Mouse (Mus musculus): ENCODE measurements around the gene Impdh1. TPM values are rescaled to one million over a fixed set of nuclear protein-coding genes. Genes with fewer than 3 reads are reported as not detected.

The Impdh1 gene
- polyA plus RNA-seq, 1 experiment from 2014 or later: 34.5 TPM

- 87% methylated on average over 14 of the region's 14 CpGs for WGBS
- Histone ChIP-seq H3K36me3 (ENCODE audit: control insufficient read depth, insufficient read depth, low read length) (no peaks in the 10 kb centered on the region), H3K27me3 (replicated peaks; ENCODE audit: control insufficient read depth, insufficient read depth, low read length) (no peaks in the 10 kb centered on the region), H3K27ac (ENCODE audit: low read depth, low read length) (no peak overlapping the region), H3K4me1 (ENCODE audit: control insufficient read depth, insufficient read depth, low read length) (no peaks in the 10 kb centered on the region), H3K4me2 (ENCODE audit: low read length) (no peak overlapping the region), H3K4me3 (ENCODE audit: low read depth, low read length) (no peak overlapping the region), H3K9ac (ENCODE audit: low read length) (no peak overlapping the region), H3K9me3 (replicated peaks; ENCODE audit: control insufficient read depth, low read length) (no peaks in the 10 kb centered on the region)
- no peak for DNase-seq (ENCODE audit: low spot score)
- ATAC-seq: no peak
Observed at GRCm38 (mm10) chr6:29245272-29246120, 29.3 kb upstream of the Impdh1 start.

- H3K9me3 ChIP-seq (replicated peaks; ENCODE audit: control insufficient read depth, low read length): no peaks in the 10 kb centered on the region
- no peak overlapping the region for H3K4me2 ChIP-seq (ENCODE audit: low read length)
- DNase-seq (ENCODE audit: low spot score) (peak; percentile 17), ATAC-seq (no peak)
- no peak overlapping the region for H3K27ac ChIP-seq (ENCODE audit: low read depth, low read length)
- no peak overlapping the region for H3K4me3 ChIP-seq (ENCODE audit: low read depth, low read length)
- H3K36me3 ChIP-seq (ENCODE audit: control insufficient read depth, insufficient read depth, low read length): no peaks in the 10 kb centered on the region
- H3K4me1 ChIP-seq (ENCODE audit: control insufficient read depth, insufficient read depth, low read length): no peaks in the 10 kb centered on the region
- no peak overlapping the region for H3K9ac ChIP-seq (ENCODE audit: low read length)
- H3K27me3 ChIP-seq (replicated peaks; ENCODE audit: control insufficient read depth, insufficient read depth, low read length): no peaks in the 10 kb centered on the region
- WGBS: 56% methylated on average over 1 of the region's 1 CpGs
Observed at GRCm38 (mm10) chr6:29242265-29242664, 26.1 kb upstream of the Impdh1 start.

GRCm38 (mm10) chr6:29241697-29242096 is 25.5 kb upstream of the Impdh1 start:
- WGBS: 45% methylated on average over 2 of the region's 2 CpGs
- no peaks in the 10 kb centered on the region for H3K4me1 ChIP-seq (ENCODE audit: control insufficient read depth, insufficient read depth, low read length)
- ATAC-seq (no peak), DNase-seq (ENCODE audit: low spot score) (no peak)
- H3K36me3 ChIP-seq (ENCODE audit: control insufficient read depth, insufficient read depth, low read length): no peaks in the 10 kb centered on the region
- H3K4me3 ChIP-seq (ENCODE audit: low read depth, low read length): no peak overlapping the region
- H3K9me3 ChIP-seq (replicated peaks; ENCODE audit: control insufficient read depth, low read length): no peaks in the 10 kb centered on the region
- no peaks in the 10 kb centered on the region for H3K27me3 ChIP-seq (replicated peaks; ENCODE audit: control insufficient read depth, insufficient read depth, low read length)
- H3K4me2 ChIP-seq (ENCODE audit: low read length): no peak overlapping the region
- H3K9ac ChIP-seq (ENCODE audit: low read length): no peak overlapping the region
- H3K27ac ChIP-seq (ENCODE audit: low read depth, low read length): no peak overlapping the region

- DNase-seq (ENCODE audit: low spot score) (peak; percentile 59), ATAC-seq (no peak)
- H3K4me1 ChIP-seq (ENCODE audit: control insufficient read depth, insufficient read depth, low read length): no peaks in the 10 kb centered on the region
- no peaks in the 10 kb centered on the region for H3K9me3 ChIP-seq (replicated peaks; ENCODE audit: control insufficient read depth, low read length)
- H3K36me3 ChIP-seq (ENCODE audit: control insufficient read depth, insufficient read depth, low read length): no peaks in the 10 kb centered on the region
- no peak overlapping the region for H3K4me2 ChIP-seq (ENCODE audit: low read length)
- no peaks in the 10 kb centered on the region for H3K27me3 ChIP-seq (replicated peaks; ENCODE audit: control insufficient read depth, insufficient read depth, low read length)
- 45% methylated on average over 2 of the region's 2 CpGs for WGBS
- H3K4me3 ChIP-seq (ENCODE audit: low read depth, low read length): no peak overlapping the region
- H3K9ac ChIP-seq (ENCODE audit: low read length): no peak overlapping the region
- no peak overlapping the region for H3K27ac ChIP-seq (ENCODE audit: low read depth, low read length)
Observed at GRCm38 (mm10) chr6:29240806-29241205, 24.6 kb upstream of the Impdh1 start.

- WGBS: 51% methylated on average over 8 of the region's 8 CpGs
- Histone ChIP-seq H3K9ac (ENCODE audit: low read length) (no peak overlapping the region), H3K27me3 (replicated peaks; ENCODE audit: control insufficient read depth, insufficient read depth, low read length) (no peaks in the 10 kb centered on the region), H3K36me3 (ENCODE audit: control insufficient read depth, insufficient read depth, low read length) (no peaks in the 10 kb centered on the region), H3K4me1 (ENCODE audit: control insufficient read depth, insufficient read depth, low read length) (no peaks in the 10 kb centered on the region), H3K4me2 (ENCODE audit: low read length) (no peak overlapping the region), H3K4me3 (ENCODE audit: low read depth, low read length) (no peak overlapping the region), H3K27ac (ENCODE audit: low read depth, low read length) (no peak overlapping the region), H3K9me3 (replicated peaks; ENCODE audit: control insufficient read depth, low read length) (no peaks in the 10 kb centered on the region)
- DNase-seq (ENCODE audit: low spot score) (peak; percentile 22), ATAC-seq (no peak)
Observed at GRCm38 (mm10) chr6:29234272-29234671, 18.1 kb upstream of the Impdh1 start.

- WGBS: 78% methylated on average over 3 of the region's 3 CpGs
- H3K27ac ChIP-seq (ENCODE audit: low read depth, low read length): no peak overlapping the region
- no peaks in the 10 kb centered on the region for H3K36me3 ChIP-seq (ENCODE audit: control insufficient read depth, insufficient read depth, low read length)
- no peaks in the 10 kb centered on the region for H3K4me1 ChIP-seq (ENCODE audit: control insufficient read depth, insufficient read depth, low read length)
- DNase-seq (ENCODE audit: low spot score) (no peak), ATAC-seq (no peak)
- no peak overlapping the region for H3K4me3 ChIP-seq (ENCODE audit: low read depth, low read length)
- H3K9me3 ChIP-seq (replicated peaks; ENCODE audit: control insufficient read depth, low read length): no peaks in the 10 kb centered on the region
- no peak overlapping the region for H3K4me2 ChIP-seq (ENCODE audit: low read length)
- no peak overlapping the region for H3K9ac ChIP-seq (ENCODE audit: low read length)
- H3K27me3 ChIP-seq (replicated peaks; ENCODE audit: control insufficient read depth, insufficient read depth, low read length): no peaks in the 10 kb centered on the region
Observed at GRCm38 (mm10) chr6:29233710-29234109, 17.5 kb upstream of the Impdh1 start.

GRCm38 (mm10) chr6:29232321-29232720 is 16.2 kb upstream of the Impdh1 start:
- no peaks in the 10 kb centered on the region for H3K36me3 ChIP-seq (ENCODE audit: control insufficient read depth, insufficient read depth, low read length)
- no peak overlapping the region for H3K4me2 ChIP-seq (ENCODE audit: low read length)
- H3K9me3 ChIP-seq (replicated peaks; ENCODE audit: control insufficient read depth, low read length): no peaks in the 10 kb centered on the region
- no peak for DNase-seq (ENCODE audit: low spot score)
- no peak overlapping the region for H3K4me3 ChIP-seq (ENCODE audit: low read depth, low read length)
- ATAC-seq: no peak
- 82% methylated on average over 6 of the region's 6 CpGs for WGBS
- H3K27me3 ChIP-seq (replicated peaks; ENCODE audit: control insufficient read depth, insufficient read depth, low read length): no peaks in the 10 kb centered on the region
- no peak overlapping the region for H3K9ac ChIP-seq (ENCODE audit: low read length)
- H3K27ac ChIP-seq (ENCODE audit: low read depth, low read length): no peak overlapping the region
- no peaks in the 10 kb centered on the region for H3K4me1 ChIP-seq (ENCODE audit: control insufficient read depth, insufficient read depth, low read length)

- no peaks in the 10 kb centered on the region for H3K4me1 ChIP-seq (ENCODE audit: control insufficient read depth, insufficient read depth, low read length)
- H3K4me3 ChIP-seq (ENCODE audit: low read depth, low read length): no peak overlapping the region
- WGBS: 84% methylated on average over 3 of the region's 3 CpGs
- ATAC-seq (no peak), DNase-seq (ENCODE audit: low spot score) (no peak)
- no peak overlapping the region for H3K9ac ChIP-seq (ENCODE audit: low read length)
- H3K36me3 ChIP-seq (ENCODE audit: control insufficient read depth, insufficient read depth, low read length): no peaks in the 10 kb centered on the region
- H3K27me3 ChIP-seq (replicated peaks; ENCODE audit: control insufficient read depth, insufficient read depth, low read length): no peaks in the 10 kb centered on the region
- H3K4me2 ChIP-seq (ENCODE audit: low read length): no peak overlapping the region
- H3K27ac ChIP-seq (ENCODE audit: low read depth, low read length): no peak overlapping the region
- H3K9me3 ChIP-seq (replicated peaks; ENCODE audit: control insufficient read depth, low read length): no peaks in the 10 kb centered on the region
Observed at GRCm38 (mm10) chr6:29231799-29232198, 15.6 kb upstream of the Impdh1 start.

GRCm38 (mm10) chr6:29230386-29230785 is 14.2 kb upstream of the Impdh1 start:
- H3K9me3 ChIP-seq (replicated peaks; ENCODE audit: control insufficient read depth, low read length): no peaks in the 10 kb centered on the region
- DNase-seq (ENCODE audit: low spot score) (no peak), ATAC-seq (no peak)
- H3K9ac ChIP-seq (ENCODE audit: low read length): no peak overlapping the region
- H3K27ac ChIP-seq (ENCODE audit: low read depth, low read length): no peak overlapping the region
- no peaks in the 10 kb centered on the region for H3K27me3 ChIP-seq (replicated peaks; ENCODE audit: control insufficient read depth, insufficient read depth, low read length)
- no peaks in the 10 kb centered on the region for H3K4me1 ChIP-seq (ENCODE audit: control insufficient read depth, insufficient read depth, low read length)
- no peaks in the 10 kb centered on the region for H3K36me3 ChIP-seq (ENCODE audit: control insufficient read depth, insufficient read depth, low read length)
- H3K4me3 ChIP-seq (ENCODE audit: low read depth, low read length): no peak overlapping the region
- H3K4me2 ChIP-seq (ENCODE audit: low read length): no peak overlapping the region
- 69% methylated on average over 6 of the region's 6 CpGs for WGBS
